8 mouse cellular contexts compared by ENCODE assay signal in genomic region chr1:135258380-135259127, GRCm38 (mm10). TPM values are rescaled to one million over a fixed set of nuclear protein-coding genes. Genes with fewer than 3 reads are reported as not detected.
DNase-seq lines count a peak whose midpoint lies in the region; ATAC-seq lines count a peak whose summit lies in the region.

Elf3 (minus strand) TSS chr1:135258568.

- H3K27ac ChIP-seq in heart, embryonic 14.5 days (replicated peaks in 1 of 2; ENCODE audit: control insufficient read depth in 1 of 2, insufficient read depth in 1 of 2, low read depth in 2 of 2, low read length in 2 of 2) = peak within 1 kb of the TSS; percentile 36 to 62; a peak in 3 of 4 replicates
- peak within 1 kb of the TSS; percentile 78 for H3K27ac ChIP-seq in midbrain, embryonic 10.5 days (replicated peaks)

- peaks cover 12% of the 10 kb centered on the region; the same call in 1 of the 2 replicates for H3K27me3 ChIP-seq in heart, embryonic 14.5 days (ENCODE audit: control insufficient read depth, insufficient read depth, low read length)
- H3K27me3 ChIP-seq in midbrain, embryonic 10.5 days (ENCODE audit: low read depth, poor library complexity, severe bottlenecking) = peaks cover 23% of the 10 kb centered on the region

- peak; percentile 65 for ATAC-seq in heart, embryonic 14.5 days (ENCODE audit: insufficient number of reproducible peaks, insufficient read depth, low FRiP score, low read depth)

- peak; percentile 59 to 67 for DNase-seq in adrenal gland, adult (ENCODE audit: inconsistent age in 2 of 2, low spot score in 1 of 2)
- no peak for DNase-seq in adrenal gland, adult 8-10 months
- peak; percentile 78 for DNase-seq in cerebellum, adult 9-11 months
- peak; percentile 94 to 97 for DNase-seq in kidney, postnatal 36 days
- DNase-seq in midbrain, embryonic 10.5 days (ENCODE audit: low spot score) = peak; percentile 51
- DNase-seq in urinary bladder, adult 2 months (ENCODE audit: low spot score) = peak; percentile 86
- no peak for DNase-seq in thymus, postnatal 10 days (ENCODE audit: low spot score in 2 of 2)

- WGBS in heart, embryonic 14.5 days = 7% methylated on average over 19 of the region's 19 CpGs
- 3% methylated on average over 19 of the region's 19 CpGs for WGBS in midbrain, embryonic 10.5 days

- H3K4me1 ChIP-seq in heart, embryonic 14.5 days (ENCODE audit: control insufficient read depth in 2 of 2, insufficient read depth in 2 of 2, low read length in 2 of 2) = peaks cover 14 to 23% of the 10 kb centered on the region in 2 experiments
- peaks cover 15% of the 10 kb centered on the region for H3K4me1 ChIP-seq in midbrain, embryonic 10.5 days

- peak within 1 kb of the TSS; percentile 56 for H3K9ac ChIP-seq in heart, embryonic 14.5 days (ENCODE audit: low read length)

- H3K4me3 ChIP-seq in heart, embryonic 14.5 days (ENCODE audit: control insufficient read depth in 1 of 2, insufficient read depth in 1 of 2, low read depth in 1 of 2, low read length in 2 of 2) = peak within 1 kb of the TSS; percentile 24 to 27; a peak in 3 of 4 replicates
- H3K4me3 ChIP-seq in midbrain, embryonic 10.5 days = peak within 1 kb of the TSS; percentile 44

- peak within 1 kb of the TSS; percentile 67 for H3K4me2 ChIP-seq in heart, embryonic 14.5 days (ENCODE audit: low read length)

- peaks cover 20% of the 10 kb centered on the region for H3K36me3 ChIP-seq in heart, embryonic 14.5 days (ENCODE audit: control insufficient read depth, insufficient read depth, low read length)
- peaks cover 22% of the 10 kb centered on the region for H3K36me3 ChIP-seq in midbrain, embryonic 10.5 days

- H3K9me3 ChIP-seq in heart, embryonic 14.5 days (ENCODE audit: control insufficient read depth, low read length) = no peaks in the 10 kb centered on the region
- no peaks in the 10 kb centered on the region for H3K9me3 ChIP-seq in midbrain, embryonic 10.5 days (replicated peaks)

RNA-seq across cellular contexts. Expression of gene Elf3, which starts in this region (rescaled TPM):
- total RNA-seq in adrenal gland, adult 8-10 months (2022) = under 1 TPM; 0.20 to 0.52 (median 0.43) TPM
- 0.13 and 0.39 TPM in 2 replicates for polyA plus RNA-seq in heart, embryonic 14.5 days (2014; fragmentation: Nextera tagmentation; extraction: Ambion mirVana)
- 0.77 and 1.6 TPM in 2 replicates for polyA plus RNA-seq in midbrain, embryonic 10.5 days (2016; fragmentation: Nextera tagmentation; extraction: Ambion mirVana)
- 46.7 and 50.1 TPM in 2 replicates for polyA plus RNA-seq in urinary bladder, adult 2 months (2012; rRNA removed)

Comparison
In these comparisons a context has a peak if more than half of its experiments do, and no peak if none do; other contexts are left out.
1. RNA of gene Elf3 (polyA plus RNA-seq): 46.7 to 50.1 TPM in urinary bladder, adult 2 months; 0.77 to 1.6 TPM in midbrain, embryonic 10.5 days and 0.13 to 0.39 TPM in heart, embryonic 14.5 days; every median in the first group is over 10 times any median in the second.
2. DNase-seq: peak in adrenal gland, adult (2 of 2), cerebellum, adult 9-11 months (single experiment), kidney, postnatal 36 days (2 of 2), midbrain, embryonic 10.5 days (single experiment) and urinary bladder, adult 2 months (single experiment); none in adrenal gland, adult 8-10 months (single experiment) and thymus, postnatal 10 days (0 of 2).
3. Peak in ATAC-seq, H3K4me3 ChIP-seq, H3K27ac ChIP-seq, H3K9ac ChIP-seq and H3K4me2 ChIP-seq in heart, embryonic 14.5 days; RNA of the gene not detected or under 1 TPM.